Mouse (Mus musculus): ENCODE results near the gene Pam. TPM values are rescaled to one million over a fixed set of nuclear protein-coding genes. Genes with fewer than 3 reads are reported as not detected.

Pam gene
- polyA plus RNA-seq, 1 experiment from 2014 or later: 30.7 TPM

DNA sequence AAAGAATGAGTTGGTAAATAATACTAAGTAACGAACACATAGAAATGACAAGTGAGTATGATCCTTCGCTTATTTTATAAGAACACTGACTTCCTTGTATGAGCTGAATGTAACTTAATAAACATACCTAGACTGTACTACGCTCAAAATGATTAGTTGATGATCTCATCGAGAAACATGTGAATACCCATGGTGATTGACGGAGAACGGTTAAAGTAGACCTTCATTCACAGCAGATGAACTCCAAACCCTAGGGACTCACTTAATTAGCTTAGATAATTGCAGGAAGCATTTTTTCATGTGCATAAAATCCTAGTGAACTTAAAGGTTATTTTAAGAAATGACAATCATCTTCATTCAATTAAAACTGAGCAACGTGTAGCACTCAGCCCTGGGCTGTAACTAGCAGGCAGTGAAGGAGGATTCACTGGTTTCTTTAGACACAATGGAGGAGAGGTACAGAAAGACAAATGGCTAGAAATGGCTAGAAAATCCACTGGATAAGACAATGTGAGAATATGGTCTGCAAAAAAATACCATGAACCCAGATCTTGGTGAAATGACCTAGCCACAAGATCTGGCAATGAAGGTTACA, 194.8 kb downstream of the Pam start:
- Histone ChIP-seq H3K9me3 (ENCODE audit: control insufficient read depth, low read length) (no peaks in the 10 kb centered on the region), H3K4me2 (ENCODE audit: low read depth, low read length) (no peak overlapping the region), H3K27me3 (replicated peaks; ENCODE audit: control insufficient read depth, insufficient read depth, low read length) (0 out of 2 replicates have a peak, but pooled peaks cover 2% of the 10 kb centered on the region), H3K4me1 (ENCODE audit: control insufficient read depth, insufficient read depth, low read length) (no peaks in the 10 kb centered on the region), H3K4me3 (ENCODE audit: low read length) (no peak overlapping the region), H3K9ac (ENCODE audit: low read depth, low read length) (no peak overlapping the region), H3K36me3 (ENCODE audit: control insufficient read depth, insufficient read depth, low read length) (no peaks in the 10 kb centered on the region), H3K27ac (ENCODE audit: low read length) (no peak overlapping the region)
- ATAC-seq: no peak
- 83% methylated on average over 7 of the region's 7 CpGs for WGBS

GRCm38 (mm10) chr1:97887511-97887910, 207.9 kb downstream of the Pam start:
- H3K27me3 ChIP-seq (replicated peaks; ENCODE audit: control insufficient read depth, insufficient read depth, low read length): no peaks in the 10 kb centered on the region
- no peaks in the 10 kb centered on the region for H3K4me1 ChIP-seq (ENCODE audit: control insufficient read depth, insufficient read depth, low read length)
- H3K9me3 ChIP-seq (ENCODE audit: control insufficient read depth, low read length): no peaks in the 10 kb centered on the region
- H3K27ac ChIP-seq (ENCODE audit: low read length): no peak overlapping the region
- WGBS: 79% methylated on average over 9 of the region's 9 CpGs
- no peak overlapping the region for H3K9ac ChIP-seq (ENCODE audit: low read depth, low read length)
- H3K4me2 ChIP-seq (ENCODE audit: low read depth, low read length): no peak overlapping the region
- H3K36me3 ChIP-seq (ENCODE audit: control insufficient read depth, insufficient read depth, low read length): peaks cover 2% of the 10 kb centered on the region; the same call in 1 of the 2 replicates
- no peak for ATAC-seq
- no peak overlapping the region for H3K4me3 ChIP-seq (ENCODE audit: low read length)

DNA sequence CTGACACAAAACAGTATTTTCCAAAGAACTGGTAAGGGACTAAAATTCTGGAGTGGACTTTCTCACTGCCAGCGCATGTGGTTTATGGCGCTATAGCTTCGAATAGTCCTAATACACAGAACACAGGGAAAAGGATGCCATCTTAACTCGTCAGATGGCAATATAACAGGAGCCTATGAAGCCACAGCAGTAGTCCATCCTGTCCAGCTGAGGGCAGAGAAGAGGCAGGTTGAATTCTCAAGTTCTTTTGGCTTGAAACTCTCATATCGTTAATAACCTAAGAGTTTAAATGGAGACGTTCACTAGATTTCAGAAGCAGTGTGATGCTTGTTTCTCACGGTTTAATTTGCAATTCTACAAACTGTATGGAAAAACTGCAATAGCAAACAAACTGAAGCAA, 211.9 kb downstream of the Pam start:
- Histone ChIP-seq H3K4me2 (ENCODE audit: low read depth, low read length) (no peak overlapping the region), H3K27me3 (replicated peaks; ENCODE audit: control insufficient read depth, insufficient read depth, low read length) (no peaks in the 10 kb centered on the region), H3K36me3 (ENCODE audit: control insufficient read depth, insufficient read depth, low read length) (peaks cover 2% of the 10 kb centered on the region; the same call in 1 of the 2 replicates), H3K9ac (ENCODE audit: low read depth, low read length) (no peak overlapping the region), H3K9me3 (ENCODE audit: control insufficient read depth, low read length) (no peaks in the 10 kb centered on the region), H3K4me3 (ENCODE audit: low read length) (no peak overlapping the region), H3K4me1 (ENCODE audit: control insufficient read depth, insufficient read depth, low read length) (no peaks in the 10 kb centered on the region), H3K27ac (ENCODE audit: low read length) (no peak overlapping the region)
- 80% methylated on average over 7 of the region's 7 CpGs for WGBS
- ATAC-seq: no peak

- H3K4me1 ChIP-seq (ENCODE audit: control insufficient read depth, insufficient read depth, low read length): no peaks in the 10 kb centered on the region
- no peaks in the 10 kb centered on the region for H3K27me3 ChIP-seq (replicated peaks; ENCODE audit: control insufficient read depth, insufficient read depth, low read length)
- H3K36me3 ChIP-seq (ENCODE audit: control insufficient read depth, insufficient read depth, low read length): no peaks in the 10 kb centered on the region
- no peak for ATAC-seq
- H3K27ac ChIP-seq (ENCODE audit: low read length): no peak overlapping the region
- H3K4me2 ChIP-seq (ENCODE audit: low read depth, low read length): no peak overlapping the region
- no peaks in the 10 kb centered on the region for H3K9me3 ChIP-seq (ENCODE audit: control insufficient read depth, low read length)
- no peak overlapping the region for H3K4me3 ChIP-seq (ENCODE audit: low read length)
- no peak overlapping the region for H3K9ac ChIP-seq (ENCODE audit: low read depth, low read length)
These were observed 218.4 kb downstream of the Pam start for GRCm38 (mm10) chr1:97877037-97877436.

GRCm38 (mm10) chr1:97873490-97874054, 221.9 kb downstream of the Pam start:
- H3K27me3 ChIP-seq (replicated peaks; ENCODE audit: control insufficient read depth, insufficient read depth, low read length): no peaks in the 10 kb centered on the region
- no peak overlapping the region for H3K9ac ChIP-seq (ENCODE audit: low read depth, low read length)
- H3K36me3 ChIP-seq (ENCODE audit: control insufficient read depth, insufficient read depth, low read length): no peaks in the 10 kb centered on the region
- H3K9me3 ChIP-seq (ENCODE audit: control insufficient read depth, low read length): no peaks in the 10 kb centered on the region
- no peak for ATAC-seq
- H3K27ac ChIP-seq (ENCODE audit: low read length): no peak overlapping the region
- no peak overlapping the region for H3K4me2 ChIP-seq (ENCODE audit: low read depth, low read length)
- no peaks in the 10 kb centered on the region for H3K4me1 ChIP-seq (ENCODE audit: control insufficient read depth, insufficient read depth, low read length)
- WGBS: 86% methylated on average over 2 of the region's 2 CpGs
- no peak overlapping the region for H3K4me3 ChIP-seq (ENCODE audit: low read length)

DNA sequence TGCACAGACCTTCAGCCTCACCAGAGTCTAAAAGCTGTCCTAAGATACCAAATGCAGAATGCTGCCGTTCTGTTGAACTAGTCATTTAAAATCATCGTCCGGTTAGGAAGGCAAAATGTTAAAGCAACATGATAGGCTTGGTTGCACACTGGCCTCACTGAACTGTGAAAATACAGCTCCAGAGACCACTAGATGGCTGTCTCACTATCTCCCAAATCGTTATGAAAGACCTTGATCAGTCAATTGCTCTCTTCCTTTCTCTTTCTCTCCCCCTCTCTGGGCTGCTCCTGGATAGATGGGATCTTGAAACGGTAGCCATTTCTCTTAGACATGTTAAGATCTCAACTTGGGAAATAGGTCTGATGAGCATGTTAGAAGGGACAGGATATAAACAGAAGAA, 223.0 kb downstream of the Pam start:
- no peaks in the 10 kb centered on the region for H3K4me1 ChIP-seq (ENCODE audit: control insufficient read depth, insufficient read depth, low read length)
- ATAC-seq: no peak
- no peaks in the 10 kb centered on the region for H3K36me3 ChIP-seq (ENCODE audit: control insufficient read depth, insufficient read depth, low read length)
- 47% methylated on average over 5 of the region's 5 CpGs for WGBS
- H3K9me3 ChIP-seq (ENCODE audit: control insufficient read depth, low read length): no peaks in the 10 kb centered on the region
- no peak overlapping the region for H3K4me2 ChIP-seq (ENCODE audit: low read depth, low read length)
- no peak overlapping the region for H3K9ac ChIP-seq (ENCODE audit: low read depth, low read length)
- H3K27me3 ChIP-seq (replicated peaks; ENCODE audit: control insufficient read depth, insufficient read depth, low read length): no peaks in the 10 kb centered on the region
- no peak overlapping the region for H3K27ac ChIP-seq (ENCODE audit: low read length)
- H3K4me3 ChIP-seq (ENCODE audit: low read length): no peak overlapping the region

DNA sequence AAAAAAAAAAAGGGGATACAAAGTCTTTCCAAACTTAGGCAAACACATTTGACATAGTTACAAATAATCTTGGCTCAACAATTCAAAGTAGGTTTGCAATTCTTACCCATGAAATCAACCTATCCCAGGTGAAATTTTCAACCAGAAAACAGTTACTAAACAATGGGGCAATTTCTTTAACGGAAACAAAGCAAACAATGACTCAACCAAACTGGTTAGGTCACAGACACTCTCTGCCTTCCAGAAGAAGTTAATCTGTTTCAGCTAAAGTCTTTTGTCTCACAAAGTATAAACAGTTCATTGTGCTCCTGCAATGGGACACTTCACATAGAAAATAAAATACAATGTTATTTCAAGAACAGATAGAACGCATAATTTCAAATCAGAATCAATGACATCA, 223.4 kb downstream of the Pam start:
- no peaks in the 10 kb centered on the region for H3K4me1 ChIP-seq (ENCODE audit: control insufficient read depth, insufficient read depth, low read length)
- H3K27ac ChIP-seq (ENCODE audit: low read length): no peak overlapping the region
- H3K9ac ChIP-seq (ENCODE audit: low read depth, low read length): no peak overlapping the region
- WGBS: 72% methylated on average over 2 of the region's 2 CpGs
- H3K36me3 ChIP-seq (ENCODE audit: control insufficient read depth, insufficient read depth, low read length): no peaks in the 10 kb centered on the region
- ATAC-seq: no peak
- H3K27me3 ChIP-seq (replicated peaks; ENCODE audit: control insufficient read depth, insufficient read depth, low read length): no peaks in the 10 kb centered on the region
- H3K4me2 ChIP-seq (ENCODE audit: low read depth, low read length): no peak overlapping the region
- no peak overlapping the region for H3K4me3 ChIP-seq (ENCODE audit: low read length)
- H3K9me3 ChIP-seq (ENCODE audit: control insufficient read depth, low read length): no peaks in the 10 kb centered on the region

DNA sequence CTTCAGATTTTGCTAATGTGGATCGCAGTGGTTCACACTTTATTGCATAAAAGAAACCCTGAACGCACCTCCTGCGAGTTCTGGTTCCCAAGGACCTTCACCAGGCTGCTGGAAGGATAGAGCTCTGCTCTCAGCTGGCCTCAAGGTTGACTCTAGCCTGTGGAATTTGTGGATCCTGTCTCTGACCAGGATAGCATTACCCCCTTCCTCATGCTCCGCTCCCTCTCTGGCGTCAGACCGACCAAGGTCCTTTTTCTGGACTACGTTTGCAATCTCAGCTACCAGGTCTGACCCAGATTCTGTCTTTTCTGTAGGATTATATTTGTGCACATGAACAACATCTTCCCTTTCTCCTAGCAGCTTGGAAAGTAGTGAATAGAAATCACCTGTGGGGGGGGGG, 231.3 kb downstream of the Pam start:
- H3K27me3 ChIP-seq (replicated peaks; ENCODE audit: control insufficient read depth, insufficient read depth, low read length): no peaks in the 10 kb centered on the region
- ATAC-seq: no peak
- no peak overlapping the region for H3K4me3 ChIP-seq (ENCODE audit: low read length)
- WGBS: 94% methylated on average over 7 of the region's 7 CpGs
- H3K9ac ChIP-seq (ENCODE audit: low read depth, low read length): no peak overlapping the region
- no peak overlapping the region for H3K27ac ChIP-seq (ENCODE audit: low read length)
- H3K4me1 ChIP-seq (ENCODE audit: control insufficient read depth, insufficient read depth, low read length): no peaks in the 10 kb centered on the region
- no peak overlapping the region for H3K4me2 ChIP-seq (ENCODE audit: low read depth, low read length)
- no peaks in the 10 kb centered on the region for H3K36me3 ChIP-seq (ENCODE audit: control insufficient read depth, insufficient read depth, low read length)
- no peaks in the 10 kb centered on the region for H3K9me3 ChIP-seq (ENCODE audit: control insufficient read depth, low read length)

- Histone ChIP-seq H3K27me3 (replicated peaks; ENCODE audit: control insufficient read depth, insufficient read depth, low read length) (no peaks in the 10 kb centered on the region), H3K4me1 (ENCODE audit: control insufficient read depth, insufficient read depth, low read length) (no peaks in the 10 kb centered on the region), H3K9me3 (ENCODE audit: control insufficient read depth, low read length) (no peaks in the 10 kb centered on the region), H3K36me3 (ENCODE audit: control insufficient read depth, insufficient read depth, low read length) (no peaks in the 10 kb centered on the region), H3K27ac (ENCODE audit: low read length) (no peak overlapping the region), H3K4me2 (ENCODE audit: low read depth, low read length) (no peak overlapping the region), H3K9ac (ENCODE audit: low read depth, low read length) (no peak overlapping the region), H3K4me3 (ENCODE audit: low read length) (no peak overlapping the region)
- WGBS: 66% methylated on average over 9 of the region's 9 CpGs
- ATAC-seq: no peak
These were observed 232.3 kb downstream of the Pam start for GRCm38 (mm10) chr1:97863140-97863539.

- no peak overlapping the region for H3K4me2 ChIP-seq (ENCODE audit: low read depth, low read length)
- no peak overlapping the region for H3K4me3 ChIP-seq (ENCODE audit: low read length)
- H3K4me1 ChIP-seq (ENCODE audit: control insufficient read depth, insufficient read depth, low read length): no peaks in the 10 kb centered on the region
- no peak for ATAC-seq
- no peaks in the 10 kb centered on the region for H3K9me3 ChIP-seq (ENCODE audit: control insufficient read depth, low read length)
- H3K27ac ChIP-seq (ENCODE audit: low read length): no peak overlapping the region
- no peaks in the 10 kb centered on the region for H3K36me3 ChIP-seq (ENCODE audit: control insufficient read depth, insufficient read depth, low read length)
- H3K27me3 ChIP-seq (replicated peaks; ENCODE audit: control insufficient read depth, insufficient read depth, low read length): no peaks in the 10 kb centered on the region
- H3K9ac ChIP-seq (ENCODE audit: low read depth, low read length): no peak overlapping the region
- 80% methylated on average over 5 of the region's 5 CpGs for WGBS
These were observed 232.7 kb downstream of the Pam start for GRCm38 (mm10) chr1:97862734-97863133.

All from intestine, embryonic 16.5 days (tissue).